Mouse (Mus musculus) lung, postnatal 0 days (tissue): ENCODE measurements around the gene Mapk10.

Source experiments
- CTCF ChIP-seq: IDR thresholded peaks from 2 replicates; pipeline ENCODE4 v1.5.1; 2016; ENCODE audit warnings: antibody characterized with exemption, mild to moderate bottlenecking
- EP300 ChIP-seq: IDR thresholded peaks from 2 replicates; pipeline ENCODE4 v1.6.1; 2016; ENCODE audit warnings: antibody characterized with exemption, mild to moderate bottlenecking, control low read depth

DNA sequence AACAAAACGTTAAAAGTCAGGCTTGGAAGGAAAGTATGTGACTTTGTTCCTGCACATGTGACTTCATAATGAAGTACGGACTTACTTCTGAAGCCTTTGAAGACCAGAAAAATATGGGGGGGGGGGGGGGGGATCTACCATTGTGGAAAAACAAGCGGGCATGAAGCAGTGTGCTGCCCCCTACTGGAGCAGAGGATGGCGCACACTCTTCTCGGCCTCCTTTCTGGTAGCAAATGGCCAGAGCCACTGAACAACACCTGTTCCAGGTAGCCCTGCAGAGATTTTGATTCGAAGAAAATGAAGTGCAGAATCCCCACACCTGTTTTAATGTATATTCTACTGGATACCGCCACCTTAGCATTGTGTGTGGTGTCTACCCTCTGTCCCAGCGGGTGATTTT lies 135.7 kb downstream of the Mapk10 start:
- TF ChIP-seq EP300, result no peak
- TF ChIP-seq CTCF, result no peak
